Mouse (Mus musculus): ENCODE measurements around the gene Dip2b. TPM values are rescaled to one million over a fixed set of nuclear protein-coding genes. Genes with fewer than 3 reads are reported as not detected.

Dip2b gene
- polyA plus RNA-seq (2014; fragmentation: Nextera tagmentation; extraction: Ambion mirVana) = 22.3 and 23.9 TPM in 2 replicates

- H3K4me3 ChIP-seq (ENCODE audit: low read depth, low read length) = peak within 1 kb of the TSS; percentile 91
- H3K27me3 ChIP-seq (ENCODE audit: control insufficient read depth, insufficient read depth, low read length) = no peaks in the 10 kb centered on the region; the same call in 1 of the 2 replicates
- peak within 1 kb of the TSS; percentile 98 for H3K27ac ChIP-seq (ENCODE audit: low read depth, low read length)
- peaks cover 22% of the 10 kb centered on the region for H3K4me1 ChIP-seq (ENCODE audit: control insufficient read depth, insufficient read depth, low read length)
- 1% methylated on average over 51 of the region's 68 CpGs for WGBS
- H3K9me3 ChIP-seq (ENCODE audit: control insufficient read depth, low read length) = no peaks in the 10 kb centered on the region
- no peaks in the 10 kb centered on the region for H3K36me3 ChIP-seq (ENCODE audit: control insufficient read depth, insufficient read depth, low read length)
- DNase-seq (ENCODE audit: low spot score, missing footprints) (peak; percentile 100), ATAC-seq (ENCODE audit: low FRiP score) (peak; percentile 92)
- H3K9ac ChIP-seq (ENCODE audit: low read length) = peak within 1 kb of the TSS; percentile 98
- peak within 1 kb of the TSS; percentile 71 for H3K4me2 ChIP-seq
Observed at GRCm38 (mm10) chr15:100038470-100038971, at the start of gene Dip2b. Dip2b (plus strand) TSS chr15:100038664.

- Histone ChIP-seq H3K4me1 (ENCODE audit: control insufficient read depth, insufficient read depth, low read length) (no peaks in the 10 kb centered on the region), H3K4me3 (ENCODE audit: low read depth, low read length) (no peak overlapping the region), H3K9ac (ENCODE audit: low read length) (no peak overlapping the region), H3K27me3 (ENCODE audit: control insufficient read depth, insufficient read depth, low read length) (no peaks in the 10 kb centered on the region), H3K36me3 (ENCODE audit: control insufficient read depth, insufficient read depth, low read length) (0 out of 2 replicates have a peak, but pooled peaks cover 4% of the 10 kb centered on the region), H3K4me2 (no peak overlapping the region), H3K9me3 (ENCODE audit: control insufficient read depth, low read length) (no peaks in the 10 kb centered on the region), H3K27ac (ENCODE audit: low read depth, low read length) (no peak overlapping the region)
- DNase-seq (ENCODE audit: low spot score, missing footprints) = no peak
- no peak for ATAC-seq (ENCODE audit: low FRiP score)
- 100% methylated on average over 1 of the region's 1 CpGs for WGBS
Observed at GRCm38 (mm10) chr15:99993100-99993499, 45.4 kb upstream of the Dip2b start.

DNA sequence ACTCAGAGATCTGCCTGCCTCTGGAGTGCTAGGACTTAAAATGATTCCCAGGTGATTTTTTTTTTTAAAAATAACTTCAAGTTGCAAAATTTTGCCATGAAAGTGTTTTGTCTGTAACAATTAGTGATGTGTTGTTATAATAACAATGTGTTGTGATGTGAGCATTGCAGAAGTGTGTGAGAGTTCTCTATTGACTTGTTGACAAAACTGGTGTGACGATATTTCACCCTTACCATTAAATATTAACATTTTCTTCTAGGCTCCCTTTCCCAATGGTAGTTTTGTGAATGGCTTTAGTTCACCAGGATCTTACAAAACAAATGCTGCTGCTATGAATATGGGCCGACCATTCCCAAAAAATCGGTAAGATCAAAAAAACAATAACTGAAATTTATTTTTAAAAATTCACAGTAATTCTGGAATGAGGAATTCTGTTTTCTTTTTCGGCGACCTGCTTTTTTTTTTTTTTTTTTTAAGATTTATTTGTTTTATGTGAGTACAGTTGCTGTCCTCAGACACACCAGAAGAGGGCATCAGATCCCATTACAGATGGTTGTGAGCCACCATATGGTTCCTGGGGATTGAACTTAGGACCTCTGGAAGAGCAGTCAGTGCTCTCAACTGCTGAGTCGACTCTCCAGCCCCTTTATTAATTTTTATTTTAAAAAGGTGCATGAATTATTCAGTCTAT is 41.2 kb upstream of the Dip2b start:
- Histone ChIP-seq H3K4me1 (ENCODE audit: control insufficient read depth, insufficient read depth, low read length) (no peaks in the 10 kb centered on the region), H3K27ac (ENCODE audit: low read depth, low read length) (no peak overlapping the region), H3K9me3 (ENCODE audit: control insufficient read depth, low read length) (no peaks in the 10 kb centered on the region), H3K9ac (ENCODE audit: low read length) (no peak overlapping the region), H3K36me3 (ENCODE audit: control insufficient read depth, insufficient read depth, low read length) (peaks cover 7% of the 10 kb centered on the region; the same call in 1 of the 2 replicates), H3K27me3 (ENCODE audit: control insufficient read depth, insufficient read depth, low read length) (no peaks in the 10 kb centered on the region), H3K4me2 (no peak overlapping the region), H3K4me3 (ENCODE audit: low read depth, low read length) (no peak overlapping the region)
- DNase-seq (ENCODE audit: low spot score, missing footprints) (peak; percentile 79), ATAC-seq (ENCODE audit: low FRiP score) (no peak)
- WGBS = 92% methylated on average over 6 of the region's 6 CpGs

- WGBS = 100% methylated on average over 1 of the region's 1 CpGs
- Histone ChIP-seq H3K36me3 (ENCODE audit: control insufficient read depth, insufficient read depth, low read length) (peaks cover 15% of the 10 kb centered on the region), H3K4me2 (no peak overlapping the region), H3K27me3 (ENCODE audit: control insufficient read depth, insufficient read depth, low read length) (no peaks in the 10 kb centered on the region), H3K9me3 (ENCODE audit: control insufficient read depth, low read length) (no peaks in the 10 kb centered on the region), H3K27ac (ENCODE audit: low read depth, low read length) (no peak overlapping the region), H3K9ac (ENCODE audit: low read length) (no peak overlapping the region), H3K4me3 (ENCODE audit: low read depth, low read length) (no peak overlapping the region), H3K4me1 (ENCODE audit: control insufficient read depth, insufficient read depth, low read length) (no peaks in the 10 kb centered on the region)
- DNase-seq (ENCODE audit: low spot score, missing footprints) (peak; percentile 61), ATAC-seq (ENCODE audit: low FRiP score) (no peak)
Observed at GRCm38 (mm10) chr15:99999390-99999789, 39.1 kb upstream of the Dip2b start.

DNA sequence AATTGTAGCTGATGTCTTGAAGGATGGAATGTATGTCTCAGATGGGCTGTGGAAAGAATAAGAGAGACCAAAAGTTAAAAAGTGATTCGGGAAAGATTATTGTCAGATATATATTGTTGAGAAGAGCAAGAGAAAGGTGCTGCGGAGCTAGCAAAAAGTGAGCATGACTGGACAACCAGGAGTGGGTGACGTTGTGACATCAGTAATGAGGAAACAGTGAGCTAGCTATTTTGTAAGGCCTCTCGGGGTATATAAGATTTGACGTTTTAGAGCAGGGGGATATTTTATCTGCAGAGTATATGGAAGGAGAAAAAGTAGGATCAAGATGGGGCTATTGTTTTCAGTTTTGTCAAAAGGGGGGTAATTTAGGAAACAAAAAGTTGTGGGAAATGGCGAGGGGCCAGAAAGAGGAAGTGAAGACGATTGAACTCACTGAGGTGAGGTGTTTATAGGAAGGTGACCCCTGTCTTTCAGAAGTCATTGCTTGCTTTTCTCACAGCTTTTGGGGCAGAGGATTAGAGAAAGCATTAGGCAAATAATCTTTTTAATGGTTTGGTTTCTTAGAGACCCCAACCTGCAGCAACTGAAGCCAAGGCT is 33.7 kb upstream of the Dip2b start:
- Histone ChIP-seq H3K4me3 (ENCODE audit: low read depth, low read length) (no peak overlapping the region), H3K36me3 (ENCODE audit: control insufficient read depth, insufficient read depth, low read length) (peaks cover 24% of the 10 kb centered on the region), H3K27ac (ENCODE audit: low read depth, low read length) (no peak overlapping the region), H3K9me3 (ENCODE audit: control insufficient read depth, low read length) (no peaks in the 10 kb centered on the region), H3K4me2 (no peak overlapping the region), H3K27me3 (ENCODE audit: control insufficient read depth, insufficient read depth, low read length) (no peaks in the 10 kb centered on the region), H3K4me1 (ENCODE audit: control insufficient read depth, insufficient read depth, low read length) (no peaks in the 10 kb centered on the region), H3K9ac (ENCODE audit: low read length) (no peak overlapping the region)
- WGBS = 93% methylated on average over 7 of the region's 7 CpGs
- ATAC-seq (ENCODE audit: low FRiP score) = no peak
- DNase-seq (ENCODE audit: low spot score, missing footprints) = no peak

- ATAC-seq (ENCODE audit: low FRiP score) = no peak
- H3K4me2 ChIP-seq = no peak overlapping the region
Observed at GRCm38 (mm10) chr15:100006180-100006579, 32.3 kb upstream of the Dip2b start.

GRCm38 (mm10) chr15:100018280-100018899 is 20.1 kb upstream of the Dip2b start:
- DNase-seq (ENCODE audit: low spot score, missing footprints) (no peak), ATAC-seq (ENCODE audit: low FRiP score) (no peak)
- no peak overlapping the region for H3K27ac ChIP-seq (ENCODE audit: low read depth, low read length)
- WGBS = 77% methylated on average over 6 of the region's 6 CpGs
- no peak overlapping the region for H3K4me2 ChIP-seq
- H3K36me3 ChIP-seq (ENCODE audit: control insufficient read depth, insufficient read depth, low read length) = no peaks in the 10 kb centered on the region
- no peaks in the 10 kb centered on the region for H3K27me3 ChIP-seq (ENCODE audit: control insufficient read depth, insufficient read depth, low read length)
- no peaks in the 10 kb centered on the region for H3K4me1 ChIP-seq (ENCODE audit: control insufficient read depth, insufficient read depth, low read length)
- no peak overlapping the region for H3K4me3 ChIP-seq (ENCODE audit: low read depth, low read length)
- no peak overlapping the region for H3K9ac ChIP-seq (ENCODE audit: low read length)
- H3K9me3 ChIP-seq (ENCODE audit: control insufficient read depth, low read length) = no peaks in the 10 kb centered on the region

More at GRCm38 (mm10) chr15:100006180-100006579, 32.3 kb upstream of the Dip2b start:
- DNase-seq (ENCODE audit: low spot score, missing footprints) = no peak
- no peaks in the 10 kb centered on the region for H3K27me3 ChIP-seq (ENCODE audit: control insufficient read depth, insufficient read depth, low read length)
- H3K9me3 ChIP-seq (ENCODE audit: control insufficient read depth, low read length) = no peaks in the 10 kb centered on the region
- no peaks in the 10 kb centered on the region for H3K4me1 ChIP-seq (ENCODE audit: control insufficient read depth, insufficient read depth, low read length)
- H3K9ac ChIP-seq (ENCODE audit: low read length) = no peak overlapping the region
- no peak overlapping the region for H3K27ac ChIP-seq (ENCODE audit: low read depth, low read length)
- H3K4me3 ChIP-seq (ENCODE audit: low read depth, low read length) = no peak overlapping the region
- peaks cover 26% of the 10 kb centered on the region for H3K36me3 ChIP-seq (ENCODE audit: control insufficient read depth, insufficient read depth, low read length)

DNA sequence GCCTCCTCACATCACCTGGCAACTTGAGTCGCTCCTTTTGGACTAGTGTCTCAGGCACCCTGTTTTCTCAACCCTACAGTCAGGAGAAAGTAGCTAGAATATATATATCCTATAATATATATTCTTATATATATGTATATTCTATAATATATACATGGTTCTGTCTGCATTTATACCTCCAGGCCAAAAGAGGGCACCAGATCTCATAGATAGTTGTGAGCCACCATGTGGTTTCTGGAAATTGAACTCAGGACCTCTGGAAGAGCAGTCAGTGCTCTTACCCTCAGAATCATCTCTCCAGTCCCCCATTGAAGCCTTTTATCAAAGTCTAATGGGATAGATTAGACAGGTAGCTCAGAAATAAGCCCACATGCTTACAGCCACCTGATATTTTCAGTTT is 17.3 kb upstream of the Dip2b start:
- no peaks in the 10 kb centered on the region for H3K4me1 ChIP-seq (ENCODE audit: control insufficient read depth, insufficient read depth, low read length)
- no peak overlapping the region for H3K4me2 ChIP-seq
- H3K27me3 ChIP-seq (ENCODE audit: control insufficient read depth, insufficient read depth, low read length) = no peaks in the 10 kb centered on the region
- ATAC-seq (ENCODE audit: low FRiP score) = no peak
- no peaks in the 10 kb centered on the region for H3K36me3 ChIP-seq (ENCODE audit: control insufficient read depth, insufficient read depth, low read length)
- no peaks in the 10 kb centered on the region for H3K9me3 ChIP-seq (ENCODE audit: control insufficient read depth, low read length)
- no peak for DNase-seq (ENCODE audit: low spot score, missing footprints)
- WGBS = 87% methylated on average over 1 of the region's 1 CpGs
- no peak overlapping the region for H3K4me3 ChIP-seq (ENCODE audit: low read depth, low read length)
- no peak overlapping the region for H3K27ac ChIP-seq (ENCODE audit: low read depth, low read length)
- no peak overlapping the region for H3K9ac ChIP-seq (ENCODE audit: low read length)

- Histone ChIP-seq H3K4me2 (no peak overlapping the region), H3K9ac (ENCODE audit: low read length) (no peak overlapping the region), H3K27me3 (ENCODE audit: control insufficient read depth, insufficient read depth, low read length) (no peaks in the 10 kb centered on the region), H3K9me3 (ENCODE audit: control insufficient read depth, low read length) (no peaks in the 10 kb centered on the region), H3K4me1 (ENCODE audit: control insufficient read depth, insufficient read depth, low read length) (no peaks in the 10 kb centered on the region), H3K4me3 (ENCODE audit: low read depth, low read length) (no peak overlapping the region), H3K36me3 (ENCODE audit: control insufficient read depth, insufficient read depth, low read length) (no peaks in the 10 kb centered on the region), H3K27ac (ENCODE audit: low read depth, low read length) (no peak overlapping the region)
- WGBS = 33% methylated on average over 5 of the region's 5 CpGs
- ATAC-seq (ENCODE audit: low FRiP score) (no peak), DNase-seq (ENCODE audit: low spot score, missing footprints) (peak; percentile 90)
Observed at GRCm38 (mm10) chr15:100022923-100023322, 15.5 kb upstream of the Dip2b start.

Measured in midbrain, embryonic 11.5 days (tissue).